Mouse (Mus musculus) thymus, postnatal 4 days (tissue): ENCODE data around the gene Bclaf1.

Experiments used
- DNase-seq: peaks from one replicate; pipeline ENCODE4 v3.0.0; 2021

Gene Bclaf1

GRCm38 (mm10) chr10:20311918-20312735 is at the start of gene Bclaf1:
Bclaf1 (plus strand) TSS chr10:20312469.
- DNase-seq: peak; percentile 100

- peak; percentile 36 for DNase-seq
These were observed 49.4 kb upstream of the Bclaf1 start for GRCm38 (mm10) chr10:20262896-20263295.

GRCm38 (mm10) chr10:20264479-20264878 is 47.8 kb upstream of the Bclaf1 start:
- no peak for DNase-seq

GRCm38 (mm10) chr10:20267032-20267431 is 45.2 kb upstream of the Bclaf1 start:
- DNase-seq: peak; percentile 61

- DNase-seq: no peak
These were observed 43.3 kb upstream of the Bclaf1 start for GRCm38 (mm10) chr10:20268945-20269344.

- no peak for DNase-seq
These were observed 39.9 kb upstream of the Bclaf1 start for GRCm38 (mm10) chr10:20272380-20272779.

- DNase-seq: no peak
These were observed 39.0 kb upstream of the Bclaf1 start for GRCm38 (mm10) chr10:20273278-20273677.

- no peak for DNase-seq
These were observed 38.2 kb upstream of the Bclaf1 start for GRCm38 (mm10) chr10:20274022-20274421.

- DNase-seq: no peak
These were observed 30.8 kb upstream of the Bclaf1 start for GRCm38 (mm10) chr10:20281456-20281855.

GRCm38 (mm10) chr10:20285289-20285975 is 26.8 kb upstream of the Bclaf1 start:
- DNase-seq: no peak

GRCm38 (mm10) chr10:20285994-20286836 is 26.1 kb upstream of the Bclaf1 start:
- no peak for DNase-seq

GRCm38 (mm10) chr10:20287369-20287768 is 24.9 kb upstream of the Bclaf1 start:
- DNase-seq: no peak

GRCm38 (mm10) chr10:20290467-20290883 is 21.8 kb upstream of the Bclaf1 start:
- peak; percentile 95 for DNase-seq

- peak; percentile 78 for DNase-seq
These were observed 16.3 kb upstream of the Bclaf1 start for GRCm38 (mm10) chr10:20295961-20296360.

GRCm38 (mm10) chr10:20298152-20298920 is 13.9 kb upstream of the Bclaf1 start:
- no peak for DNase-seq

GRCm38 (mm10) chr10:20299114-20299513 is 13.2 kb upstream of the Bclaf1 start:
- DNase-seq: no peak

- no peak for DNase-seq
These were observed 1.1 kb upstream of the Bclaf1 start for GRCm38 (mm10) chr10:20310969-20311769.

- DNase-seq: peak; percentile 94
These were observed 550 bp downstream of the Bclaf1 start for GRCm38 (mm10) chr10:20312736-20313301.

GRCm38 (mm10) chr10:20313447-20313846 is 1.2 kb downstream of the Bclaf1 start:
- peak; percentile 25 for DNase-seq

- no peak for DNase-seq
These were observed 1.7 kb downstream of the Bclaf1 start for GRCm38 (mm10) chr10:20313941-20314340.

GRCm38 (mm10) chr10:20314797-20315196 is 2.5 kb downstream of the Bclaf1 start:
- DNase-seq: peak; percentile 59
